Mouse (Mus musculus) layer of hippocampus, postnatal 25 days (tissue): ENCODE measurements around the gene Phospho1. TPM values are rescaled to one million over a fixed set of nuclear protein-coding genes. Genes with fewer than 3 reads are reported as not detected.
A peak's percentile ranks its signal among the peaks of the same experiment; 100 is the strongest.

Source experiments
- DNase-seq, 2 experiments: peaks; one replicate each; pipeline ENCODE4 v3.0.0; 2022; ENCODE audit warnings: mixed read lengths in 2 of 2, low spot score in 1 of 2; ENCODE audit errors: extremely low spot score in 1 of 2
- total RNA-seq, 2 experiments: library from RNA; stranded (reverse); gene quantifications; 2 replicates each; pipeline ENCODE4 v1.2.3; 2021

The Phospho1 gene
- total RNA-seq, 2 experiments from 2014 or later, result 55.6 to 64.3 TPM

GRCm38 (mm10) chr11:95811741-95812140 lies 12.6 kb upstream of the Phospho1 start:
- no peak for DNase-seq

- no peak for DNase-seq
Observed at GRCm38 (mm10) chr11:95812224-95812623, 12.1 kb upstream of the Phospho1 start.

DNA sequence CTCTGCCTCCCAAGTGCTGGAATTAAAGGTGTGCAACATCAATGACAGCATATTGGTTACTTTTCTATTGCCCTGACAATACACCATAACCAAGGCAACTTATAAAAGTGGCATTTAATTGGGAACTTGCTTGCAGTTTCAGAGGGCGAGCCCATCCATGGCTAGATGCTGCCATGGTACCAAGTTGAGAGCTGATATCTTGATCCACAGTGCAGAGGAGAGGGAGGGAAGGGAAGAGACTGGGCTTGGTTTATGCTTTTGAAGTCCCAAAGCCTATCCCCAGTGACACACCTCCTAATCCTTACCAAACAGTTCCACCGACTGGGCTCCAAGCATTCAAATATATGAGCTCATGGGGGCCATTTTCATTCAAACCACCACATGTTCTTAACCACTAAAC lies 10.2 kb upstream of the Phospho1 start:
- no peak for DNase-seq

- no peak for DNase-seq
Observed at GRCm38 (mm10) chr11:95814857-95815256, 9.4 kb upstream of the Phospho1 start.

DNA sequence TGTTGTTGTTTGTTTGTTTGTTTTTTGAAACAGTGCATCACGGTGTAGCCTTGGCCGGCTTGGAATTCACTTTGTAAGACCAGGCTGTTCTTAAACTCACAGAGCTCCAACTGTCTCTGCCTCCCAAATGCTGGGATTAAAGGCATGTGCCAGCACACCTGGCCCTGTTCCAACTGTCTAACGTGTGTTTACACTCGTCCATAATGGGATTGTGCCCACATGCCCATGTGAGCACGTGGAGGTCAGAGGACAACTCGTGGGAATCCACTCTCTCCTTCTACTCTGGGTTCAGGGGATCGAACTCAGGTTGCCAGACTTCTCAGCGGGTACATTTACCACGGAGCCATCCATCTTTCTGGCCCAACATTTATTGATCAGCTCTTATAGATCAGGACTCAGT lies 8.9 kb upstream of the Phospho1 start:
- DNase-seq, result no peak

- DNase-seq, result no peak
Observed at GRCm38 (mm10) chr11:95819138-95819537, 5.2 kb upstream of the Phospho1 start.

GRCm38 (mm10) chr11:95821511-95821910 lies 2.8 kb upstream of the Phospho1 start:
- DNase-seq, result no peak

GRCm38 (mm10) chr11:95822437-95822836 lies 1.9 kb upstream of the Phospho1 start:
- no peak for DNase-seq

DNA sequence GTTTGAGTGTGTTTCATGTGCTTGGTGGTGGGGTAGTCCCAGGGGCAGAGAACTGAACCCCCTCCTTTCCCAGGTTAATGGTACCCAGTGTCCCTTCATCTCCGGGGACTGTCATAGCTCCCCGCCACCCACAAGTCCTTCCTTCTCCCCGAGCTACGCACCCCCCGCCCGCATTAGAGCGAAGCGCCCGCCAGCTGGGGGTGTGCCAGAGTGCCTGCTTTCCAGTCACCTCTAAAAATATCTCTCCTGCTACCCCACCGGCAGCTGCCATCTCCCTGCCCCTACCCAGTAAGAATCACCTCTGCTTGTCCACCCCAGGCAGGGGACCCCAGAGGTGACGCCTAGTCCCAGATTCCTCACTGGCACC lies 561 bp downstream of the Phospho1 start:
- peak; percentile 39 to 58 for DNase-seq

- no peak for DNase-seq
Observed at GRCm38 (mm10) chr11:95825625-95826024, 1.3 kb downstream of the Phospho1 start.

DNA sequence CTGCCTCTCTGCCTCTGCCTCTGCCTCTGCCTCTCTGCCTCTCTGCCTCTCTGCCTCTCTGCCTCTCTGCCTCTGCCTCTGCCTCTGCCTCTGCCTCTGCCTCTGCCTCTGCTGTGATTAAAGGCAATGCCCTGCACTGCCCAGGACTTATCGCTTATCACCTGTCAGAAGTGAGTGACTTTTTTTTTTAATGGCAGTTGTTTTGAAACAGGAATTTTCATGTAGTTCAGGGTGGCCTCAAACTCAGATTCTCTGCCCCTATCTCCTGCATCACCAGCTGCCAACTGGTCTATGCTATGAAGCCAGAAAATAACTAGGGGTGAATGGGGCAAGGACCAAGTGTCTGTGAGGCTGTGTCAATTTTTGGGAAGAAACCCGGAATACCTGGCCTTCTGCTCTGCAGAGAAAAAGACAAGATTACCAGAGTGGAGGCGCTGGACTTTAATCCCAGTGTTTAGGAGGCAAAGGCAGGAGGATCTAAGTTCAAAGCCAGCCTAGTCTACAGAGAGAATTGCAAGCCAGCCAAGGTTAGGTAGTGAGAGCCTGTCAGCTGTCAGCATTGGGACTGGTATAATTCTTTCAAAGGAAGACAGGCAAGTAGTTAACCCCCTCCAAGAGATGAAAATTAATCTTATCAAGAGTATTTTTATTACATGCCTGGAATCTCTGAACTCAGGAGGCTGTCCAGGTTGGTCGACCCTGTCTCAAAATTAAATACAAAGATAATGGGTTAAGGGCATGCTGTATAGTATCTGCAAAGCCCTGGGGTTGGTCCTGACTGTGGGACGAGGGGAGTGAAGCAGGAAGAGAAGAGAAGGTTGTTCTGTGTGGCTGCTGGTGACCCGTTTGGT lies 2.2 kb downstream of the Phospho1 start:
- DNase-seq, result no peak

DNA sequence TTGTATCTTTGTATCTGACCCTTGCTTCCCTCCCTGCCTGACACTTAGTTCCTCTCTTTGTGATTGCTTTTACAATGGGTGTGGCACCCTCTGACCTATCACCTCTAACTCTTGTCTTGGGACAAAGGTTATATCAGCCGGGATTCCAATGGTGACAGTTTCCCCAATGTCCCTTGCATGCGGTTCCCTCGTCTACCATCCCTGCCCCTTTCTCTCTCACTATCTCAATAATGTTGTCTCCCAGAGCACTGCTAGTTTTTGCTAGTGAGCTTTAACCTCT lies 2.8 kb downstream of the Phospho1 start:
- DNase-seq, result no peak

DNA sequence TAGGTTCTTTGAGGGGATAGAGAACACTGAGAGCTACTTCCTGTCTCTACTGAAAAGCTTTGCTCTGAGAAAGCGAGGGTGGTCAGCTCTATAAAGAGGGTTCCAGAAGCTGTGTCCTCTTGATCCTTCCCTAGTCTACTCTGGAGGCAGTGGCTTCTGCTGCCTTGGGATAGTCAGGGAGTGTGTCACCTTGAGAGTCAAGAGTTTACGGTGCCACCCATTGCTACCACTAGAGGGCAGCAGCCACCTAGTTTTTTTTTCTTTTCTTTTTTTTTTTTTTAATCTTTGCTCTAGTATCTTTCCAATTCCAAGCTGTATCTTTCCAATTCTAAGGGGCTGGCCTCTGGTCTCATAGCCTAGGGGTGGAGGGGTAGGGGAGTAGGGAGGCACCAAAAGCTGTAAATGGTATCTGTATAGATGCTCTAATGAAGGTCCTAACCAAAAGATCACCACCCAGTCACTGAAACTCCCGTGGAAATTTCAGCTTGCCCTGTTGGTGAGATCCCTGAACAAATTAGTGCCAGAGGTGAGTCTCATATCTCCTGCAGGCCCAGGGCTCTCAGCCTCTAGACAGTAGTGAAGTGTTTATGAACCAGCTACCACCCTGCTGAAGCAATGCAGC lies 3.3 kb downstream of the Phospho1 start:
- peak; percentile 43 to 76 for DNase-seq

GRCm38 (mm10) chr11:95828181-95828964 lies 4.1 kb downstream of the Phospho1 start:
- no peak for DNase-seq

- DNase-seq, result no peak
Observed at GRCm38 (mm10) chr11:95829526-95830050, 5.3 kb downstream of the Phospho1 start.

- DNase-seq, result no peak
Observed at GRCm38 (mm10) chr11:95830411-95831275, 6.3 kb downstream of the Phospho1 start.

- DNase-seq, result no peak
Observed at GRCm38 (mm10) chr11:95831276-95831619, 6.9 kb downstream of the Phospho1 start.

DNA sequence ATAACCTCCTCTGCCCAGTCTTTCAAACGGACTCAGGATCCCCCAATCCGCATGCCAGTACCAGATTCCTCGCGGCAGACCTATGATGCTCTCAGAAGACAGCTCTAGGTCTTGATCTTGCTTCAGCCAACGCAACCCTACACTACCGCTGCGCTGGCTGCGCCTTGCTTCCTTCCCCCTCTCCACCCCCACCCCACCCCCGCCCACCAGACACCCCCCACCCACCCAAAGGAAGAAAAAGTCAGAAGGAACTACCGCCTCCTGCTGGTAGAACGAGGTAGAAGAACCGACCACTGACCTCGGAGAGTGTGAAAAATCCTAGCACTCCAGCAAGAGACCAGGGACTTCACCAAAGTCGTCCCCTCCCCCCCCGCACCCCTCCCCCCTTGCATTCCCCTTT lies 7.3 kb downstream of the Phospho1 start:
- DNase-seq, result no peak

GRCm38 (mm10) chr11:95832129-95833005 lies 8.1 kb downstream of the Phospho1 start:
- no peak for DNase-seq
